Mouse (Mus musculus) heart, postnatal 25 days (tissue): ENCODE results near the gene Olfr63. TPM values are rescaled to one million over a fixed set of nuclear protein-coding genes. Genes with fewer than 3 reads are reported as not detected.
"Not testable (repeated sequence)": the region's sequence is repeated elsewhere in the genome, so short reads cannot be mapped to it uniquely, and the experiment has no call there.

Source experiments
- DNase-seq: peaks from one replicate; pipeline ENCODE4 v3.0.0; 2022; ENCODE audit warnings: low spot score
- intact Hi-C: fragments of 180-260 bp; cut with DNase I; formaldehyde crosslinking; loops from one replicate; pipeline ENCODE4 v1.15.1; 2025
- total RNA-seq, 2 experiments: library from RNA; stranded (reverse); gene quantifications; 2 replicates each; pipeline ENCODE4 v1.2.3; 2021

Olfr63 gene
- not detected for total RNA-seq

DNA sequence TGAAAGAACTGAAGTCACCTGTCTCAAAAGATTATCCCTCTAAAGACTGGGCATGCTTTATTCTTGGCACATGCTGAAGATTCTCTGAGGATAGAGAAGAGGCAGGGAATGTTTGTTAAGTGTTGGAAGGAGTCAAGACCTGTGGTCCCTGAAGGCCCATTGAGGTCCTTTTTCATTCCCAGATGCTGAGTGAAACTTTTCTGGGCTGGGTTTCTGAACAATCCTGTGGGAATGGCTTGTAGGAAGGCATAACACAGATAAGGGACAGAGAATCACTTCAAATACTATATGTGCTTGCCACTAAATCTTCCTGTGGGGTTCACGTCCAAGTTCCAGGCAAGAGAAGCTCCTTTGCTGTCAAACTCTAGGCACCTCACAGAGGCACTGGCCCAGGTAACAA lies at the start of gene Olfr63:
Olfr63 (plus strand) TSS at position 301 of the 400 bp plus-strand sequence.
- DNase-seq: no peak
- intact Hi-C loops: no loop called here

DNA sequence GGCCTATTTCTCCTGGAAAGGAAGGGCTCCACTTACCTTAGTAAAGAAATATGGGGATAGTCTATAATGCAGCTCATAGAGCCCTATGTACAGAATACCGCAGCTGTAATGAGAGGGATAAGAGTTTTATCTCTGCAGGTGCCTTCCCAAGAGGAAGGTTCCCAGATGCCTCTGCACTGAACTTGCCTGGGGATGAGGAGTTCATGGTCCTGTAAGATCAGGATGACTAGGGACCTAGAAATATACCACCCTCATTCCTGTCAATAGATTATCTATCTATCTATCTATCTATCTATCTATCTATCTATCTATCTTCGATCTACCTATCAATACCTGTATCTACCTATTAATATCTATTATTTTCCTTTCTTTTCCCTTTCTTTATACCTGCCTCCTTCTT lies 42.9 kb upstream of the Olfr63 start, which contains the start of gene Olfr1564:
Olfr1564 (minus strand) TSS at position 101 of the 400 bp plus-strand sequence.
- DNase-seq: no peak
- intact Hi-C loops: no loop called here

GRCm38 (mm10) chr17:33236646-33237045 lies 27.8 kb upstream of the Olfr63 start:
- DNase-seq: not testable (repeated sequence)
- intact Hi-C loops: loop anchor here (10.0 kb wide), 1 partner anchor 68 kb away; no protein-coding TSS in a partner anchor

- intact Hi-C loops, DNase-seq: not testable (repeated sequence)
Observed at GRCm38 (mm10) chr17:33254530-33255318, 9.8 kb upstream of the Olfr63 start, which contains the start of gene Zfp955a. Gene Zfp955a, minus strand, starts transcription at chr17:33255145.

GRCm38 (mm10) chr17:33255319-33255657 lies 9.2 kb upstream of the Olfr63 start:
- intact Hi-C loops, DNase-seq: not testable (repeated sequence)

GRCm38 (mm10) chr17:33268907-33269306 lies 4.4 kb downstream of the Olfr63 start:
- DNase-seq: no peak

GRCm38 (mm10) chr17:33289039-33289875 lies 24.8 kb downstream of the Olfr63 start, which contains the start of gene Zfp955b:
Gene Zfp955b, plus strand, starts transcription at chr17:33289544.
- intact Hi-C loops, DNase-seq: not testable (repeated sequence)

More at GRCm38 (mm10) chr17:33268907-33269306, 4.4 kb downstream of the Olfr63 start:
- intact Hi-C loops: no loop called here

DNA sequence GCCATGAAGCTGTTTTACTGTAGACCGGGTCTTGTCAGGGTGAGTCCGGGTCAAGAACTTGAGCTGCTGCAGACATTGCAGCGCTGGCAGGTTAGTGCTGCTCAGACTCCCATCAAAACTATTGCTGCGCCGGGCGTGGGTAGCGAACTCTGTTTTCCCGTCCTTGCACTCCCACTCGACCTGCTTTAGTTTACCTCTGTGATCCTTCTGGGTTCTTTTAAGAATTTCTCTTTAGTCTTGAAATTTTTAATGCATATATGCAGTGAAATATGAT lies 25.3 kb downstream of the Olfr63 start:
- intact Hi-C loops: not testable (repeated sequence)

More for the DNA sequence above, 25.3 kb downstream of the Olfr63 start:
- not testable (repeated sequence) for DNase-seq

Other genes starting within 250 kb of the Olfr63 start
- gene Zfp763, start 231.3 kb upstream of the Olfr63 start, total RNA-seq: 1 to 10 TPM; 4.8 to 4.9 TPM
- not detected for gene 4921501E09Rik, start 196.6 kb upstream of the Olfr63 start, total RNA-seq
- 1 to 10 TPM; 6.3 to 7.7 TPM for gene Zfp563, start 175.4 kb upstream of the Olfr63 start, total RNA-seq
- under 1 TPM; 0.08 to 0.13 TPM for gene Morc2b, start 125.0 kb upstream of the Olfr63 start, total RNA-seq
- gene Olfr55, start 96.2 kb upstream of the Olfr63 start, total RNA-seq: not detected
- not detected for gene Olfr239, start 73.4 kb upstream of the Olfr63 start, total RNA-seq
- under 1 TPM; 0.08 to 0.22 TPM for gene Olfr1564, start 43.0 kb upstream of the Olfr63 start, total RNA-seq
- gene Zfp955a, start 9.5 kb upstream of the Olfr63 start, total RNA-seq: 10 to 100 TPM in 1 of 2 experiments, 1 to 10 TPM in 1; 10.0 to 11.6 TPM
- 10 to 100 TPM; 10.8 to 16.5 TPM for gene Zfp955b, start 24.9 kb downstream of the Olfr63 start, total RNA-seq
- gene Zfp81, start 94.2 kb downstream of the Olfr63 start, total RNA-seq: 1 to 10 TPM; 5.6 to 6.0 TPM
- gene Zfp101, start 130.0 kb downstream of the Olfr63 start, total RNA-seq: 1 to 10 TPM; 3.9 to 4.1 TPM
- not detected for gene Actl9, start 168.2 kb downstream of the Olfr63 start, total RNA-seq